Mouse (Mus musculus) right cerebral cortex, postnatal 25 days (tissue): ENCODE results near the gene Mcm3.
A peak's percentile ranks its signal among the peaks of the same experiment; 100 is the strongest.

Source experiments
- DNase-seq: peaks from one replicate; pipeline ENCODE4 v3.0.0; 2022

The Mcm3 gene

GRCm38 (mm10) chr1:20819771-20820605 is at the start of gene Mcm3:
Gene Mcm3, minus strand, starts transcription at chr1:20820312.
- peak; percentile 86 for DNase-seq

DNA sequence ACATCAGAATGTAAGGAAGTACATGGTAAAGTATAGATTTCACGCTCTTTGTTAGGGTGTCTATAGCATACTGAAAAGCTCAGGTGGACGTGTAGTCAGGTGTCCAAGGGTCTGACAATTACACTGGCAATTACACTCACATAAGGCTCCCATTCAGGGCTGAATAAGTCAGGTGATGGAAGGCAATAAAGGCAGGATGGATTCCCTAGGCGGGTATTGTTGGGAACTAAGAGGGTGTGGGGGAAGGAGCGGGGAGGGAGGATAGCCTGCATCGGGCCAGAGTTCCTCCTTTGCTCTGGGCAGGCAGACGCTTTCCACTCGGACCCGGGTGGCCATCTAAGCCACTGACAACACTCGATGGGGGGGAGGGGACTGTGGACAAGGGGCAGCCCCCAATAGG is 47.9 kb upstream of the Mcm3 start:
- no peak for DNase-seq

DNA sequence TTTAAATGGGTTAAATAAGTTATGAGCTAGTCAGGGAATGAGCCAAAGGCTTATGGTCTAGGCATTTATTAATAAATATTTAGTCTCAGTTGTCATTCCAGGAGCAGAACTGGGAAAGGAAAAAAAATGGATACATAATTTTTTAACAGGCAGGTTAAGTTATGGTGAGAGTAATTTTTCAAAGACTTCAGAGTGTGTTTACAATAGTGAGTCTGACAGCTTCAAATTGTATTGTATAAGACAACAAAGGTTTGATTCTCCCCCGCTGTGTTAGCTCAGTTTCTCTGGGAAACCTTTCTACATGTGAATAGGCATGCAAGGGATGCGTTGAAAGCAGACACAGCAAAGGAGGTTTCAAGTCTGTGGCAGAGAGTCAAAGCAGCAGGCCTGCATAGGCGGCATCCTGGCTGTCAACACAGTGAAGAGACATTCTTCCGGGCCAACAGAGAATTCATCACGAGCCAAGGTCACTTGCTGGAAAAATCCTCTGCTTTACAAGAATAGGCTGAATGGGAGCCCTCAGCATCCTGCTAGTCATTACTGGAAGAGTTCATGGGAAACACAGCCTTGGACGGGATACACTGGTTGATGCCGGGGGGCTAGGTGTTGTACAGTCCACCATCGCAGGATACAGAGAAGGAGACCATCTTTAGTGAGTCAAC is 47.3 kb upstream of the Mcm3 start:
- no peak for DNase-seq

DNA sequence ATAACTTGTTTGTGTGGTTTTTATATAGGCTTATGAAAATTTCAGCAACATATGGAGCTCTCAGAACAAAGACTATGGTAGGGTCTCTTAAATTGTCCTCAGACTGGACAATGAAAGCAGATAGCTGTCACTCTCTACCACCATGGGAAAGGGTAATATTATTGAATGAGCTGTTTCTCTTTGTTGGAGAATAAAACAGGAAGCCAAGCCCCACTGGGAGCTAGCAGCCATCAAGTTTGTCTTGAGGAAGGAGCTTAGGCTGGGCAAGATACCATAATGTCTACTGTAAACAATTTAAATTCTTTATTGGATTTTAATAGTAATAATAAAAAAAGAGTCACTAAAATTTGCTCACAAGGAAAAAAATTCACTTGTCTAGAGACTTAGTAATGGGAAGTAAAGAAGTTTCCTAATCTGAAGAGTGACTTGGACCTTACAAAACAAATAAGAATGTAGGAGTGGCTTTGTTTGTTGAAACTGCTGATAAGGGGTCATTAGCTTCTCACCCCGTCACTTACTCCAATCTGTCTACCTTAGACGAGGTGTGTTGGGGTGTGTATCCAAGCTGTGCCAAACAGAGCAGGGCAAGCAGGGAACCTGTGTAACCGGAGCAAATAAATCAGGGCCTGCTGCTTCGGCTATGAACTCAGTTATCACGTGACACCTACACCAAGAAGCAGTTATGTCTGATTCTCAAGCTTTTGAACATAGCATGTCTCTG is 43.5 kb upstream of the Mcm3 start:
- DNase-seq: no peak

DNA sequence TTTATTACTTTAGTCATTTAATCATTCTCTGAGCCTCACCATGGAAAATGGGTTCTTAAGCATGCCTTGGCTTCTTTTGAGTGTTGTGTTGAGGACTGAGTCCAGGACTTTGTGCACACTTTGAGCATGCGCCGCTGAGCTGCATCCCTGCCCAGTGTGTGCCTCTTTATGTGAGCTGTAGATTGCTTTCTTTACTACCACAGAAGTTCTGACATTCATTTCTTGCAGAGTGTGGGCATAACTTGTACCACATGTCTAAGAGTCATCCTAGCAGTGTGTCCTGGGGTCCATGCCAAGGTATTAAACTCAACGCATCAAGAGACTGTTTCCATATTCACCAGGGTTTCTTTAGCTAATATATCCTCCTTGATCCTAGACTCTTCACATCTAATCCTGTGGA is 41.8 kb upstream of the Mcm3 start:
- DNase-seq: no peak

DNA sequence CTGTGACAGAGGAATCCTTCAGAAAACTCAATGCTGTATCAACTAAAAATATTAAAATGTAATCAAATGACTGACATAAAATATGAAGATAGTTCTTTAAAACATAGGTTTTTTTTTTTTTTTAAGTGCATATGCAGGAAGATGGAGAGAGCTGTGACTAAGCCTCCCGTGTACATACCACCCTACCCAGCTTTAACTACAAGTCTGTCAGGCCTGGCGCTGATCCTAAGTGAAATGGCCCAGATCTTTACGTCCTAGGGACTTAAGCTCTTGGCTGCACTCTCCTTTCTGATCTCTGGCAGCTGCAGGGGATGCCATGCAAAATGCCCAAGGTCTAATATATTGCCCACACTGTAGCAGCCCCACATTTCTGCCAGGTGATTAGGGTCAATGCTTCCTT is 40.7 kb upstream of the Mcm3 start:
- DNase-seq: no peak

- DNase-seq: no peak
Measured at GRCm38 (mm10) chr1:20856924-20857902, 37.1 kb upstream of the Mcm3 start.

DNA sequence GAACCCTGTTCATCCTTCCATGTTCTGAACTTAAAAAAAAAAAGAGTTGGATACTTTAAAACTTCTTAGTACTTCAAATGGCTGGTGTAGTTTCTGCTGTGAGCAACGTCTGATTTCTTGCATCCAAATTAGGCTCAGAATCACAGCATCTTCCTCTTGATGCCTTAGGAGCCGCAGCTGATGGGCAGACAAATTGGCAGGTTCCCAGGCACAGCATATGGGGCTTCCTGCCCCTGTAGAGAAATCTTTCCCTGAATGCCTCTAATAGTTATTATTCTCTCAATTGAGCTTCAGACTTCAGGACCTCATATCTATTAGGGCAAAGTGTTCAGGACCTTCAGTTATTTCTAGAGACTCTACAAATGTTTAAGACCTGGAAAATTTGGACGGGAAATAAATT is 19.8 kb upstream of the Mcm3 start:
- DNase-seq: no peak

DNA sequence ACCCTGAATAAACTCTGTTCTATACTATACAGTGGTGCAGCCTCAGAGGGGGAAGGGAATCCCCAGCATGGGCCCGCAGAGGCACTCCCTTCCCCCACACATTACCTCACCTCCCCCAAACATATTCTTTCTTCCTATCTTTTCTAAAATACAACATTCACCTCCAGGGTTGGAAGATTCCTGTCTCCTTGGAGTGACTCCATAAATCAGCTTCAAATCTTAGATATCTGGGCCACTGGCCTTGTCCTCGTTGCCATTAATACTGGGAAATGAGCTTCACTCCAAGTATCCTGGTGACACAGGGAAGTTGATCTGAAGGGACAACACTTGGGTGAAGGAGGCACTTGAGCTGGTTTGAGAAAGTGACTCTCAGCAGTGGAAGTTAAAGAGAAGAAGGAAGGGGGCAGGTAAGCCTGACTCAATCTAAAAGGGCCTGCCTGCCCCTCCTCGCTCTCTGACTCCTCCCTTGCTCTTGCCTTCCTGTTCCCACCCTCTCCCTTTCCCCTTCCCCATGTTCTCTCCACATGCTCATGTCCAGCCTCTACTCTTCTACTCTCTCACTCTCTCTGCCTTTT is 16.5 kb upstream of the Mcm3 start:
- DNase-seq: no peak

DNA sequence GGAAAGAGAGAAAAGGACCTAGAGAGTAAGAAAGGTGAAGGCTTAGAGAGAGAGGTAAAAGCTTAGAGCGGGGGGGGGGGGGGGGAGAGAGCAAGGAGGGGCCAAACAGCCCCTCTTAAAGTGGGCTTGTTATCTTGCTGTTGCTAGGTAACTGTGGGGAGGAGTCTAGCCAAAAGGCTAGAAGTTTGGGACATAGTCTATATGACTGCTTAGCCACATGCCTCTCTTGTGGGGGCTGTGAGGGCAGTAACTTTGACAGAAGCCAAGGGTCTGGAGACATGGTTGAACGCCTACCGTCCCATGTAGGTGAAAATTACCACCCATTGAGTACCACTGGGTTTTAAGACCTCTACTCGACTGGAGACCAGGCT is 13.0 kb upstream of the Mcm3 start:
- no peak for DNase-seq

DNA sequence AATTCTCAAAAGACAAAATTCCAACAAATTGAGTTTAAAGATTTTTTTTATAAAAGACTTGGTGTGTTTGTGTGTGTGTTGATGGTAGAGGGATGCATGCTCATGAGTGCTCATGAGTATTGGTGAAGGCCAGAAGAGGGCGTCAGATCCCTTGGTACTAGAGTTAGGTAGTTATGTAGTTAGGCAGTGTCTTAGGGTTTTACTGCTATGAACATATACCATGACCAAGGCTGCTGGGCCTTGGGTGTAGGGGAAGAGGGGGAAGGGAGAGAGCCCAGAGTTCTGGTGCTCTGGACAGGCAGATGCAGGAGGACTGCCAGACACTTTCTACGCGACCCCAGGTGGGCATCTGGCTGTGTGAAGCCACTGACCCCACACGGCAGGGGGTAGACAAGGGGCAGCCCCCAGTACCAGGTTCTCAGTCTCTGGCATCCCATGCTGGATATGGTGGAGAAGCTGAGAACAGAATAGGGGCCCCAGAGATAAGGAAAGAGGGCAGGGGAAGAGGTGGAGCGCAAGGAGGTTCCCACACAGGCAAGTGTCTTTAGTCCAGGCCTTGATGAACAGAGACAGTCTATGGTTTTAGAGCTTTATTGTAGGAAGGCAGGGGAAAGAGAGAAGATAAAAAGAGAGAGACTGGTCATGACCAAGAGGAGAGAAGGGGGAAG is 12.5 kb upstream of the Mcm3 start:
- no peak for DNase-seq

DNA sequence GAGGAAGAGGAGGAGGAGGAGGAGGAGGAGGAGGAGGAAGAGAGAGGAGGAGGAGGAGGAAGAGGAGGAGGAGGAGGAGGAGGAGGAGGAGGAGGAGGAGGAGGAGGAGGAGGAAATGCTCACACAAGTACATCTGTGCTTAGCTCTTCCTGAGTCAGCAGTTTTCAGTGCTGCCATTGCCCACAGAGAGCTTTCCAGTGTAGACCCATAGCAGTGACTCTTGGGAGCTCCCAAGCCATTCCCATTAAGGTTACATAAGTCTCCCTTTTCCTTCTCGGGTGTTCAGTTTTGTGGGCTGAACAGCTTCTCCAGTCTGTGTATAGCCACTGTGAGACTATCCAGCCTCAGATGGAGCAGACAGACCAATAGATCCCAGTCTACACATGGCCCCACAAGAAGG is 10.4 kb upstream of the Mcm3 start:
- DNase-seq: no peak

DNA sequence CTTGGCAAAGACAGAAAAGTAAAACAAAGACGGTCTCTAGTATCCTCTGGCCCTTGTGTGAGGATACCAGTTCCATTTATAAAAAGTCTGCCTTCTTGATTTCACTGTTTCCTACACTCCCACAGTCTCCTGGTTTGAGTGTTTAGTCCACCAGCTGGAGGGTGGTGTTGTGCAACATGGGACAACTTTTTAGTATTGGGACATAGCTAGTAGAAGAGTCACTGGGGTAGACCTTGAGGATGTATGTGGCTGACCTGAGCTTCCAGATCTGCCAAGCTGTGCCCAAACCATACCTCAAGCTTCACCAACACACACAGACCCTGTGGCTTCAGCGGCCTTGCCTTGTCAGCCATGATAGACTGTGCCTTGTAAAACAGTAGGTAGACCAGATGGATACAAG is 7.9 kb upstream of the Mcm3 start:
- DNase-seq: no peak

DNA sequence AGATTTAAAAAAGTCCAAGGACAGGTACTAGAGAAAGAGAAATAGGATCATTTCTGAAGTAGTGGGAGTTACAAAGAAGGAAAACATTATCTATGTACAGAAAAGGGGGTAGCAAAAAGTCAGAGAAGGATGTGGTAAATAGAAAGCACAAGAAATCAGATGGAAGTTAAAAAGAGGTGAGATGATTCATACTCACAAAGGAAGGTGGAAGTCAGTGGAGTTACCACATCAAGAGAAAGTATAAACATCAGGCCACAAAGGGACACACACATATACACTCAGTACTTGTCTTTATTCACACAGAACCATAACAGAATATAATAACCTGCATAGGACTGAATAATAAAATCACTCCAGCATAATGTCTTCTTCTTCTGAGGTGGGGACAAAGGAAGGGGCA is 4.9 kb upstream of the Mcm3 start:
- DNase-seq: no peak

DNA sequence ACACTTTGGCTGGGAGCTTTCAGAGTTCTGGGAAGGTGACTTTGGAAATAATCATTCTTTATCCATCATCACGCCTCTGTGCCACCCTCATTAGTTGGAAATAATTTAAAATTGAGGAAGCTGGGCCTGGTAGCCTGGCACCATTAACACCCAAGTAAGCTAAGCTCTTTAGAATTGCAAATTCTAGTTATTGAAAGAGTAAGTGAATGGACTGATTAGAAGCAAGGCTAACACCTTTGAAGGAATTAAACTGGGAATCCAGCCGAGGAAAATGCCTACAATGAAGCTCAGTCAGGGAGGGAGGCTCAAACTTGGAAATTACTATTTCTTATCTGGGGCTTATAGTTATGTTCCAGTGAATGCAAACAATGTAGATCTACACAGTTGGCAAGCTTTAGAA is 3.8 kb upstream of the Mcm3 start:
- DNase-seq: no peak

- no peak for DNase-seq
Measured at GRCm38 (mm10) chr1:20823471-20823870, 3.4 kb upstream of the Mcm3 start.

- DNase-seq: no peak
Measured at GRCm38 (mm10) chr1:20820959-20821358, 847 bp upstream of the Mcm3 start.

DNA sequence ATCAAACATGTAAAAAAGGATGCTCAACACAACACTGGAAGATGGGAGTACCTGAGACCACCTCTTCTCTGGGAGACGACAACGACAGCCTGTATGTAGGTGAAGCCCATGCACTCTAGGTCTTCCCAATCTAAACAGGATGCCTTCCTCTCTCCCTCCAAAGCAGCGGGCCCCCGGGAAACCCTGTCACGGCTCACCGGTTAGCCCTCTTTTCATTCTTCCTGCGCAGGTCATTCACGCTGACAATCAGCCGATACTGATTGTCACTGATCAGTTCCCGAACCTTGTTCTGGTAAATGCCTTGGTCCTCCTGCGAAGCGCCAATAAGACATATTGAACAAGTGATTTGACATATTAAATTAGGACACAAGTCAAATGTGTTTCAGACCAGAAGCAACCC is 2.5 kb downstream of the Mcm3 start:
- no peak for DNase-seq

DNA sequence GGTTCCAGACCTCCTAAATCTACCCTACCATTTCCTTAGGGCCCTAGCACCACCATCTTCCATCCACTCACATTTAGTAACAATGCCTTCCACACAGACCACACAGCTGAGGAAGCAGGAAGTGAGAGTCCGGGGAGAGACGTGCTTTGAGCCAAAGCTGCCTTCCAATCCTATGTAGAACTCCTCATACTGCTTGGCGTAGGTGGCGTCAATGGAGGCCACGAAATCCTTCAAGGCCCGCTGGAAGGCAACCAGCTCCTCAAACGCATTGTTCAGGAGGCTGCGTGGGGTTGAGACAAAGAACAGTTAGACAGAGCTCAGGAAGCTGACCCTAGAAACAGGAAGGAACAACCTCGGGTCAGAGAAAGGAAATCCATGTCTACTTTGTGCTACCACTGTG is 2.9 kb downstream of the Mcm3 start:
- no peak for DNase-seq

DNA sequence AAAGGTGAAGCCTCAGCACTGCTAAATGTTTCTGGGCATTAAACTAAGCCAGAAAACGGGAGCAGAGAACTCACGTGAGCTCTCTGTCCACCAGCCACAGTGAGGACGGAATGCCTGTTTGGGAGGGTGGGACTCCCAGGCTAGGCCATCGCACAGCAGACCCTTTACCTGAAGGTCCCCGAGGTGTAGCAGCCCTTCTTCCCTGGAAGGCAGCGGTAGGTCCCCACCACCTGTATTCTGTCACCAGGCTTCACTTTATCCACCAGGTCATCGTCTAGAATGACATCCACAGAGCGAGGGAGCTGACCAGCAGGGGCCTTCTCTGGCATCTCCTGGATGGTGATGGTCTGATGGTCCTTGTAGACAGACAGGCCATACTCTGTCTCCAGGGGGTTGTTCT is 5.6 kb downstream of the Mcm3 start:
- DNase-seq: no peak

DNA sequence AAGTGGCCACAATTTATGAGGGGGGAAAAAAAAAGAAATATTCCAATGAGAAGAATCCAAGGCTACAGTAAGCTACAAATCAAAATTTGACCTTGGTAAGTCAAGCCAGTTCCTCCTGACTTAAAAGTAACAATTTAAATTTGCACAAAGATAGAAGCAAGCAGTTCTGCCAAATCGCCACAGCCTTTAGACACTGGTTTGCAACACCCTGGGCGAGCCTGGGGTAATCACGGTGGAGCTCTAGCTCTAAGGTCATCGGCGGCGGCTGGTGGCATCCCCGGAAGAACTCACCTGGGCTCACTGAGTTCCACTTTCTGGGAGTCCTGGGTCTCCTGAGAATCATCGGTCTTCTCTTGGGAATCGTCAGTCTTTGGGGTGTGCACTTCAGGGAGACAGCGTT is 15.6 kb downstream of the Mcm3 start:
- no peak for DNase-seq
